Mouse (Mus musculus) forebrain, embryonic 13.5 days (tissue): ENCODE measurements around the gene Smarcal1. TPM values are rescaled to one million over a fixed set of nuclear protein-coding genes. Genes with fewer than 3 reads are reported as not detected.

Experiments used
- ATAC-seq: fragments of 200-750 bp; cut with Nextera tagmentation; 2 replicates; pipeline ENCODE4 v1.8.0; 2017
- H3K27ac ChIP-seq: fragments of 300-500 bp; sonication (generic); 2 replicates; pipeline ENCODE4 v1.5.1; 2015; ENCODE audit warnings: inconsistent platforms, mild to moderate bottlenecking, moderate library complexity
- H3K27me3 ChIP-seq: fragments of 300-500 bp; sonication (generic); 2 replicates; pipeline ENCODE4 v1.6.1; 2015; ENCODE audit warnings: mild to moderate bottlenecking, inconsistent platforms
- H3K36me3 ChIP-seq: fragments of 300-500 bp; sonication (generic); 2 replicates; pipeline ENCODE4 v1.6.1; 2015; ENCODE audit warnings: mild to moderate bottlenecking, inconsistent platforms; ENCODE audit not compliant: poor library complexity, severe bottlenecking
- H3K4me1 ChIP-seq: fragments of 300-500 bp; sonication (generic); 2 replicates; pipeline ENCODE4 v1.6.1; 2015; ENCODE audit warnings: inconsistent platforms
- H3K4me2 ChIP-seq: fragments of 300-500 bp; sonication (generic); 2 replicates; pipeline ENCODE4 v1.6.1; 2015; ENCODE audit warnings: inconsistent platforms, mild to moderate bottlenecking, moderate library complexity
- H3K4me3 ChIP-seq: fragments of 300-500 bp; sonication (generic); 2 replicates; pipeline ENCODE4 v1.5.1; 2015; ENCODE audit warnings: mild to moderate bottlenecking, inconsistent platforms
- H3K9ac ChIP-seq: fragments of 300-500 bp; sonication (generic); 2 replicates; pipeline ENCODE4 v1.6.1; 2015; ENCODE audit warnings: mild to moderate bottlenecking, inconsistent platforms
- H3K9me3 ChIP-seq: fragments of 300-500 bp; sonication (generic); replicated peaks from 2 replicates; pipeline ENCODE4 v1.6.1; 2016; ENCODE audit warnings: inconsistent platforms
- WGBS: fragments of 180-500 bp; shearing (Covaris S2); methylation state at CpG from one replicate; pipeline ENCODE4 v1.1.7; 2015; 5-methylcytosine and 5-hydroxymethylcytosine counted together
- polyA plus RNA-seq: library from polyadenylated mRNA; unstranded; fragments of >200 nt; fragmentation: Nextera tagmentation; extraction: Ambion mirVana; gene quantifications from 2 replicates; pipeline ENCODE4 v1.2.1, GENCODE M21; 2015

Smarcal1 gene
- polyA plus RNA-seq, 1 experiment from 2014 or later: 24.2 TPM

- Histone ChIP-seq H3K4me2 (no peak overlapping the region), H3K4me1 (peaks cover 6% of the 10 kb centered on the region; the same call in 1 of the 2 replicates), H3K36me3 (peaks cover 76% of the 10 kb centered on the region), H3K27me3 (no peaks in the 10 kb centered on the region), H3K9ac (no peak overlapping the region), H3K27ac (no peak overlapping the region; the same call in 1 of the 2 replicates), H3K4me3 (no peak overlapping the region), H3K9me3 (no peaks in the 10 kb centered on the region)
- 77% methylated on average over 20 of the region's 20 CpGs for WGBS
- peak; percentile 73 for ATAC-seq
Measured at GRCm38 (mm10) chr1:72593340-72593951, 10.4 kb downstream of the Smarcal1 start.

DNA sequence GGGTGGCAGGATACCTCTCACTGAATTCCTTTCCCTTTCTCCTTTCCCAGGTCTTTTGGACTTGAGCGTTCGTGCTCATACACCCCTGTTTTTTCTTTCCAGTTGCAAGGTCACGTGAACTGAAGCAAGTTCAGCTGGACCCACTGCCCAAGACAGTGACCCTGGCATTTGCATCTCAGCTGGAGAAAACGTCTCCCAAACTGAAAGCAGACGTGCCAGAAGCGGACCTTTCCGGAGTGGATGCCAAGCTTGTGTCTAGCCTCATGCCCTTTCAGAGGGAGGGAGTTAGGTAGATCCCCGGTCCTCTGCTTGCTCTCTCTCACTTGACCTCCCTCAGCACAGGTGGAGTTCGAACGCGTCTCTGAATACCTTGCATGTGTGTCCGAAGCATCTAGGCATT, 12.6 kb downstream of the Smarcal1 start:
- H3K4me1 ChIP-seq: peaks cover 17% of the 10 kb centered on the region
- no peaks in the 10 kb centered on the region for H3K9me3 ChIP-seq
- peaks cover 85% of the 10 kb centered on the region for H3K36me3 ChIP-seq
- H3K4me2 ChIP-seq: no peak overlapping the region
- WGBS: 88% methylated on average over 12 of the region's 12 CpGs
- no peaks in the 10 kb centered on the region for H3K27me3 ChIP-seq
- no peak overlapping the region for H3K27ac ChIP-seq
- no peak overlapping the region for H3K9ac ChIP-seq
- H3K4me3 ChIP-seq: no peak overlapping the region
- no peak for ATAC-seq

DNA sequence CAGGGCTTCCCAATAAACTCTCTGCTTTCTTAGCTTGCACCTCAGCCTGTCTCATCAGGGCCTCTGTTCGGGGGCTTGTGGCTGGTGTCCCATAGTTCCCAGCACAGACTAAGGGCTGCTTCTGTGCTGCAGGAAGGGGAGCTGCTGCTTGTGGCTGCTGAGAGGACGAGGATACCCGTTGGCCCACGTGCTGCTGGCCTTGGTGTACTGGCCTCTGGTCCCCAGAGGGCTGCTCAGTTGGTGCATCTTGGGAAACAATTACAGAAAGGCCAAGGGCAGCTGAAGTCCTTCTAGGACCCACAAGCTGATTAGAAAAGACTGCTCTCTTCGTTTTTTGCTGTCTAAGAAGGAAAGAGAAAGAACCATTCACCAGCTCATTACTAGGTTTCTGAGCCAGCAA, 13.2 kb downstream of the Smarcal1 start:
- ATAC-seq: no peak
- H3K4me1 ChIP-seq: peaks cover 17% of the 10 kb centered on the region
- 69% methylated on average over 5 of the region's 5 CpGs for WGBS
- no peaks in the 10 kb centered on the region for H3K27me3 ChIP-seq
- H3K27ac ChIP-seq: no peak overlapping the region
- no peaks in the 10 kb centered on the region for H3K9me3 ChIP-seq
- H3K9ac ChIP-seq: no peak overlapping the region
- H3K4me3 ChIP-seq: no peak overlapping the region
- H3K4me2 ChIP-seq: no peak overlapping the region
- H3K36me3 ChIP-seq: peaks cover 85% of the 10 kb centered on the region

DNA sequence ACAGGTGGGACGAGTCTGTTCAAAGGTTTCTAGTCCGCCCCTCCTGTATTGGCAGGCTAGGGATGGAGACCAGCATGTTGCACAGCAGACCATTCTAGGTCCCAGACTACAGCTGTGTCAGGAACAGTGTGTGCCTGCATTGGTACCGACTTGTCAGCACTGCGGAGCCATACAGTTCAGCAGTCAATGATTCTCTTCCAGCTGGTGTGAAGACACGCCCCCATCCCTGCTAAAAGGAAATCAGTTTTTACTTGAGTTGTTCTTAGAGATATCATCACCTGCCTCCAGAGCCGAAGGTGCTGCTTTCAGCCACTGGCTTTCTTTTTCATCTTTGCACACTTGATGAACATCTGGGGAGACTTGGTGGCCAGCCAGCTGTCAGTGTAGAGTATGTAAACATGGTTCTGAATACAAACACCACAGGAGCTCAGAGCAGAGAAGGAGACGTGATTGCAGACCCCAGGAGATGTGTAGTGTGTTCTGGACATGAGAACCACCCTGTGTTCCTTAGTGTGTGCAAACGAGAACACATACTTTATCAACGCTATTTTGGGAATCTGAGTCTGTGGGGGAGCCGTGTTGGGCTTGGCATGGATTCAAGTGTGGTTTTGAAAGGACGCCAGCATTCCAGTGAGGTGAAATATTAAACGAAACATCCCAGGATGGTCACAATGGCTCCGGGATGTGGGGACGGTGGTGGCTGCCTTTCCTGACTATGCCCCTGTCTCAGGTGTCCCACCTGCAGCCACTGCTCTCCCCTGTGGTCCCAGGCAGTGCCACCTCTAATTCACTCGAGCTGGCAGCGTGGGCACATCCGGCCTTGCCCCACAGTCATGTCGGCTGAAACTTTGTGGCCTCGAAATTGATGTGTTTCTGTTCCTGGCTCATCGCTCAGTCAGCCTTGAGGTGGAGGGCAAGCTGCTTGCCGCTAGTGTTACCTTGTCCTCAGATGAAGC, 16.4 kb downstream of the Smarcal1 start:
- ATAC-seq: no peak
- H3K4me3 ChIP-seq: no peak overlapping the region
- H3K9ac ChIP-seq: no peak overlapping the region
- 73% methylated on average over 21 of the region's 21 CpGs for WGBS
- H3K4me1 ChIP-seq: peaks cover 12% of the 10 kb centered on the region
- H3K9me3 ChIP-seq: no peaks in the 10 kb centered on the region
- peaks cover 79% of the 10 kb centered on the region for H3K36me3 ChIP-seq
- H3K4me2 ChIP-seq: no peak overlapping the region
- no peaks in the 10 kb centered on the region for H3K27me3 ChIP-seq
- H3K27ac ChIP-seq: no peak overlapping the region

- Histone ChIP-seq H3K9me3 (no peaks in the 10 kb centered on the region), H3K27ac (no peak overlapping the region), H3K4me2 (no peak overlapping the region), H3K27me3 (no peaks in the 10 kb centered on the region), H3K36me3 (peaks cover 75% of the 10 kb centered on the region), H3K9ac (no peak overlapping the region), H3K4me1 (peaks cover 12% of the 10 kb centered on the region), H3K4me3 (no peak overlapping the region)
- 87% methylated on average over 5 of the region's 5 CpGs for WGBS
- ATAC-seq: no peak
Measured at GRCm38 (mm10) chr1:72600778-72601177, 17.7 kb downstream of the Smarcal1 start.

DNA sequence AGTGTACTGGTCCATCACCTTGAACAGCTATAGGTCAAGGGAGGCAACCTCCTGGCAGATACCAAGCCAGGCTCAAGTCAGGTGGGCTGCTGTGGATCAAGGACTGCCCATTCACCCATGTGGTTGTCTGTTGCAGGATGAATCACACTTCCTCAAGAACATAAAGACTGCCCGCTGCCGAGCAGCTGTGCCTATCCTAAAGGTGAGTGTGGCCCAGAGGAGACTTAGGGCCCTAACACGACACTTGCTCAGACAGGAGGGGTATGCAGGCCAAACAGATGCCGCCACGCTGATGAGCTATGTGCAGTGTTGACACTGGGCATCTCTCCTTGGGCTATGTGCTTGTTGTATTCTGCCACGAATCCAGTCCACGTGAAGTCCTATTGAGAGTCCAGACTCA, 18.2 kb downstream of the Smarcal1 start:
- WGBS: 93% methylated on average over 7 of the region's 7 CpGs
- H3K4me3 ChIP-seq: no peak overlapping the region
- peaks cover 75% of the 10 kb centered on the region for H3K36me3 ChIP-seq
- no peak for ATAC-seq
- no peak overlapping the region for H3K9ac ChIP-seq
- no peak overlapping the region for H3K4me2 ChIP-seq
- peaks cover 12% of the 10 kb centered on the region for H3K4me1 ChIP-seq
- H3K27ac ChIP-seq: no peak overlapping the region
- no peaks in the 10 kb centered on the region for H3K27me3 ChIP-seq
- H3K9me3 ChIP-seq: no peaks in the 10 kb centered on the region

GRCm38 (mm10) chr1:72602186-72602585, 19.1 kb downstream of the Smarcal1 start:
- Histone ChIP-seq H3K4me1 (peaks cover 12% of the 10 kb centered on the region), H3K4me3 (no peak overlapping the region), H3K36me3 (peaks cover 72% of the 10 kb centered on the region), H3K9ac (no peak overlapping the region), H3K9me3 (no peaks in the 10 kb centered on the region), H3K27me3 (no peaks in the 10 kb centered on the region), H3K27ac (no peak overlapping the region), H3K4me2 (no peak overlapping the region)
- 86% methylated on average over 5 of the region's 5 CpGs for WGBS
- no peak for ATAC-seq

DNA sequence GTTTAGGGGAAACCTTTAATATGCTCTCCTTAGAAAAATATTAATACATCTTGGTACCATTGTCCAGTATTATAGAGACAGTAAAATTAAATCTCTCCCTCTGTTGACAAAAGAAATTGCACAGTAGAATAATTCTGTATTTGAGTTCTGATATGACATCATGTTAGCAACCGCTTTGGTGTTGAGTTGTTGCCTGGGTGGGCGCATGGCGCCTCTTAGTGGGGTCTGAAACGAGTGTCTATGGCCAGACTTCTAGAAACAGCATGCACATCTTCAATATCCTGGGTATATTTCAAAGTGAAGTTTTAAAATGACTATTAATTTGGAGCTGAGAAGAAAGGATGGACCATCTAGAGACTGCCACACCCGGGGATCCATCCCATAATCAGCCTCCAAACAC, 19.8 kb downstream of the Smarcal1 start:
- H3K4me1 ChIP-seq: peaks cover 12% of the 10 kb centered on the region
- no peaks in the 10 kb centered on the region for H3K9me3 ChIP-seq
- no peak overlapping the region for H3K27ac ChIP-seq
- WGBS: 89% methylated on average over 5 of the region's 5 CpGs
- H3K27me3 ChIP-seq: no peaks in the 10 kb centered on the region
- no peak for ATAC-seq
- no peak overlapping the region for H3K4me3 ChIP-seq
- peaks cover 72% of the 10 kb centered on the region for H3K36me3 ChIP-seq
- H3K9ac ChIP-seq: no peak overlapping the region
- H3K4me2 ChIP-seq: no peak overlapping the region

- 54% methylated on average over 12 of the region's 12 CpGs for WGBS
- Histone ChIP-seq H3K36me3 (peaks cover 69% of the 10 kb centered on the region), H3K27me3 (no peaks in the 10 kb centered on the region), H3K4me1 (no peaks in the 10 kb centered on the region), H3K9ac (no peak overlapping the region), H3K4me2 (no peak overlapping the region), H3K4me3 (no peak overlapping the region), H3K27ac (no peak overlapping the region), H3K9me3 (no peaks in the 10 kb centered on the region)
- no peak for ATAC-seq
Measured at GRCm38 (mm10) chr1:72606186-72606673, 23.2 kb downstream of the Smarcal1 start.

GRCm38 (mm10) chr1:72609129-72609528, 26.1 kb downstream of the Smarcal1 start:
- Histone ChIP-seq H3K27ac (no peak overlapping the region), H3K36me3 (peaks cover 84% of the 10 kb centered on the region), H3K27me3 (no peaks in the 10 kb centered on the region), H3K4me2 (no peak overlapping the region), H3K9ac (no peak overlapping the region), H3K4me3 (no peak overlapping the region), H3K9me3 (no peaks in the 10 kb centered on the region), H3K4me1 (no peaks in the 10 kb centered on the region)
- 91% methylated on average over 10 of the region's 10 CpGs for WGBS
- no peak for ATAC-seq

DNA sequence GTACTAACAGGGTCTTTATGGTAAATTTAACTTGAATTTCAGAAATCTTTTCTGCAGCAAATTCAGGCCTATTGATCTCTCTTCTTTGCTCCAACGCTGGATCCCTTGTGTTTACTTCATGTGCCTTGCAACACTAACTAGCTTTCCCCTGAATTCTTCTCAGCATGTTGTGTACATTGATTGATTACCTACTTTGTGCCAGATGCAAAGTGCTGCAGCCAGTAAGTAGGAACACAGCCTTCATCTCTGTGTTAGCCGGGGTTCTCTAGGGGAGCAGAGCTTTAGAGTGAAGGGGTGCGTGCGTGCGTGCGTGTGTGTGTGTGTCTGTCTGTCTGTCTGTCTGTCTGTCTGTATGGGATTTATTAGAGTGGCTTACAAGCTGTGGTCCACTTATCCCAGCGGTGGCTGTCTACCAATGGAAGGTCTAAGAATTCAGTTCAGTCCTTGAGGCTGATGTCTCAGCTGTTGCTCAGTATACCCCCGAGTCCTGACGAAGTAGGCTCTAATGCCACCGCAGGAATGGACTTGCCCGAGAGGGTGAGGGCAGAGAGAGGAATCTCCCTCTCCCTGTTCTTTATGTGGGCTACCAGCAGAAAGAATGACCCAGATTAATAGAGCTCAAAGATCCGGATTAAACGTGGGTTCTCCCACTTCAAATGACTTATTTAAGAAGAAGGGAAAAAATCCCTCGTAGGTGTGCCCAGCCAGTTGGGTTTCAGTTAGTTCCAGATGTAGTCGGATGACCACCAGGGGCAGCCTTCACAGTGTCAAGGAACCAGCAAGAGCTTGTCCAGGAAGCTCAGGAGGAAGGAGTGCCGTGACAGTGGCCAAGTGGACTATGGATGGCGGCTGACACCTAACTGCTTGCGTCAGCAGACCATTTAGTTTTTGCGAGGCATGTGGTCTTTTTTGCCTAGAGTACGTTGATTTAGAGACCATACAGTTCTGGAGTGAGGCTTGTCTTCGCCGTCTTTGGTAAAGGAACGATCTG, 27.1 kb downstream of the Smarcal1 start:
- no peak overlapping the region for H3K4me3 ChIP-seq
- no peak for ATAC-seq
- H3K36me3 ChIP-seq: peaks cover 86% of the 10 kb centered on the region
- 88% methylated on average over 23 of the region's 23 CpGs for WGBS
- H3K9ac ChIP-seq: no peak overlapping the region
- H3K9me3 ChIP-seq: no peaks in the 10 kb centered on the region
- H3K4me1 ChIP-seq: no peaks in the 10 kb centered on the region
- H3K27me3 ChIP-seq: no peaks in the 10 kb centered on the region
- H3K27ac ChIP-seq: no peak overlapping the region
- H3K4me2 ChIP-seq: no peak overlapping the region
